Mouse (Mus musculus): ENCODE measurements around the gene Cct3.

- no peak for TF ChIP-seq CTCF (IDR thresholded peaks at IDR 0.05)
- TF ChIP-seq POLR2A (IDR thresholded peaks at IDR 0.05; ENCODE audit: insufficient read depth, low read depth, low read length): no peak
- TF ChIP-seq EP300 (IDR thresholded peaks at IDR 0.05; ENCODE audit: insufficient read depth, low read depth, low read length): no peak
Observed at GRCm38 (mm10) chr3:88334902-88335435, 38.1 kb downstream of the Cct3 start.
